Mouse (Mus musculus) frontal cortex, adult (tissue): ENCODE results near the gene Bsnd.

Experiments
- ATAC-seq: cut with Nextera tagmentation; 2 replicates; pipeline ENCODE4 v1.9.2; 2017; ENCODE audit warnings: mild to moderate bottlenecking, moderate library complexity, mixed read lengths; ENCODE audit not compliant: low TSS enrichment

Bsnd gene

DNA sequence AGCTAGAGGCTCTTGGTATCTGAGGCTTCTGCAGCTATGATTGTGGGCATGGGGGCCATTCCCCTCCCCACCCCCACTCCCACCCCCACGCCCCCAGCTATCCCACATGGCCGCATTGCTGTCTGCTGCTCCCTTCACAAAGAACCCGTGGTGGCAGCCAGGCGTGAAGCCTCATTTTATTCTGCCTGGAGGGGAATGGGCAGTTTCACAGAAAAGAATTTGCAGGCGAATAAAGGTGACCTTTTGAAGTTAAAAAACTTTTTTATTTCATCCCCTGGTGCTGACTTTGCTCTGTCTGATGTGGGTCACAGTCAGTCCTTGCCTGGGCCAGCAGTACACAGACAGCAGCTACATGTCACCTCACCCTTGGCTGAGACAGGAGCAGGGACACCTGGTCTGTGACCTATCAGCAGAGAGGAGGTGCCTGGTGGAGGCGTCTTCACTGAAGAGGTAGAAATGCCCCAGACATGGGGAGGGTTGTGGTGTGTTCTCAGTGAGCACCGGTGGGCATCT, 8.8 kb downstream of the Bsnd start:
- ATAC-seq, result no peak

DNA sequence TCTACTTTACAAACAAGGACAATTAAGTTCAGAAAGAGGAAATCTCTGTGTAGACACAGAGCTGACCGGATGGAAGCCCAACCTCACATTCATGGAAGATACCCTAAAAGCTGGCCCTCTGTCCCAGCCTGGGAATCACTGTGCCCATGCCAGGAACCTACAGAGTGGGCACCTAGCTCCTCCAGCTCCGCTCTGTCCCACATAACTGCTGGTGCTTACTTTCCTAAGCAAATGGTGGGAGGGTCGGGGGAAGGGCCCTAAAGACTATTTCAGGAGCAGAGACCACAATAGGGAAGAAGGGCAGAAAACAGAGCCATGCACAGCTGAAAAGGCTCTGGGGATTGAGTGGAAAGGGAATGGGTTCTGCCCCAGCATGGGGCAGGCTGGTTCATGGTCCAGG, 11.5 kb downstream of the Bsnd start:
- ATAC-seq, result peak; percentile 75

DNA sequence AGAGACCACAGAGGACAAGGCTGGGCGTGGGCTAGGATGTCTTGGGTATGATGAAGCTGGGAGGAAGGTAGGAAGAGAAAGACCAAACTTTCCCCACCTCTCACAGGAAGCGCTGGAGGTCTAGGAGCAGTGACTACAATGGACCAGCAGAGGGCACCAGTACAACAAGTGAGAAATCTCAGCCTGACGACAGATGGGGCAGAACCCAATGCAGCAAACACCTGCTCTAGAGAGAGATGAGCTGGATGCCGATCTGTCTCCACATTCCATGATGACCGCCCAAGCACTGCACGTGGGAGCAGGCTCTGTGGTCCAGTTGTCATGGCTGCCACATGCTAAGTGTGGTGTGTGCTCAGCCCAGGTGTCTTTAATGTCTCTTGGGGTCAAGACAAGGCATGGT, 17.8 kb downstream of the Bsnd start:
- peak; percentile 79 for ATAC-seq

DNA sequence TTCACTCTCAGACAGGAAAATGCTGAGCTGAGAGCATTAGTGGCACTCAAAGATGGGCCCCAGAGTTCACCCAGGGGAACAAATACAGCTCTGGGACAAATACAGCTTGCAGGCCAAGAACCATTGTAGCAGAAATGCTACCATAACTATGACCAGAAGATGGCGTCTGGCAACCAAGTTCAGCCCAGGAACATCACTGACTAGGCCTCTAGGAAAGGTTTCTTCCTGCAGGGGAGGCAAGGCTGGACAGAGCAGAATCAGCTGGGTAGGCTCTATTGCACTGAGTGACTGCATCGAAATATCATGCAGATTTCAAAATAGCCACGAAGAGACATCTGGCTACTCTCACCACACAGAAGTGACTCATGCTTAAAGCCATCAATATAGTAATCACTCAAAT, 19.7 kb downstream of the Bsnd start:
- ATAC-seq, result peak; percentile 82

DNA sequence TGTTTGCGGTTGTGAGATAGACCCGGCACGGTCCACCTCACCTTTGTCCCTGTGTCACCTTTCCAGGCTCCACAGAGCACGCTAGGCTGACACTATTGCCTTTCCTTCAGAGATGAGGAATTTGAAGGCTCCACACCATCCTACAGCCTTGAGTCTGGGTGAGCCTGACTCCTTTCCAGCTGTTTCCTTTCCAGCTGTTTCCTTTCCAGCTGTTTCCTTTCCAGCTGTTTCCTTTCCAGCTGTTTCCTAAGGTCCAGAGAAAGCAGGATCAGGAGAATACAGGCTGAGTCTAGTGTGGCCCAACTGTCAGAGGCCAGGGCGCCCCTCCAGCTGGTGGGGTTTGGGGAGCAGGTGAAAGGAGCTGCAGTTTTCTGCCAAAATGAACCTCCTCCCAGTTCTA, 21.2 kb downstream of the Bsnd start:
- ATAC-seq, result no peak

DNA sequence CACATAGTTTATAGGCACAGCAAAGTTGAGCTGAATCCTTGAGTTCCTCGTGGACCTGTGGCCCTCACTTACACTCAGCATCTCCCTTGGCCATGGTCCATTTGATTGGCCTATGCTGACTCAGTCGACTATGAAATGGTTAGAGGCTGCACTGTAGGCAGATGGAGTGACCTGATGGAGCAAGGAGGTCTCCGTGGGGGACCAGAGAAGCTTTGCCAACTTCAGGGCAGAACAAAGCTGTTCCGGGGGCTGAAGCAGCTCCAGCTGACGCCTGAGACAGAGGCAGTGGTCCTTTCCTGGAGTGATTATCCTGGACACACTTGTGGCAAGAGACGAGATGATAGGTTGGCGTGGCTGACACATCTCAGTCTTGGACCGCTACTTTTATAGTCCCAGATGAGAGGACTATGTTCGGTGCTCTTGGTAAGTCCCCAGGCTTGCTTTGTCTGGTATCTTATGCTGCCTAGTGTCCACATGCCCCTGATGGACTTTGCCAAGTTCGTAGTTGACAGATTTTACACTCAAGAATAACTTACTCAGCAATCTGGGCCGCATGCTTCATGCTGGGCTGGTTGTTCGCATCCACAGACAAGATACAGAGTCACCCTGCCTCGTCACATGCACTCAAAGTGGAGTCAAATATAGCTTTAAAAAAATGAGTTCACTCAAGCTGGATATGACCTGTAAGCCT, 24.5 kb downstream of the Bsnd start:
- no peak for ATAC-seq

DNA sequence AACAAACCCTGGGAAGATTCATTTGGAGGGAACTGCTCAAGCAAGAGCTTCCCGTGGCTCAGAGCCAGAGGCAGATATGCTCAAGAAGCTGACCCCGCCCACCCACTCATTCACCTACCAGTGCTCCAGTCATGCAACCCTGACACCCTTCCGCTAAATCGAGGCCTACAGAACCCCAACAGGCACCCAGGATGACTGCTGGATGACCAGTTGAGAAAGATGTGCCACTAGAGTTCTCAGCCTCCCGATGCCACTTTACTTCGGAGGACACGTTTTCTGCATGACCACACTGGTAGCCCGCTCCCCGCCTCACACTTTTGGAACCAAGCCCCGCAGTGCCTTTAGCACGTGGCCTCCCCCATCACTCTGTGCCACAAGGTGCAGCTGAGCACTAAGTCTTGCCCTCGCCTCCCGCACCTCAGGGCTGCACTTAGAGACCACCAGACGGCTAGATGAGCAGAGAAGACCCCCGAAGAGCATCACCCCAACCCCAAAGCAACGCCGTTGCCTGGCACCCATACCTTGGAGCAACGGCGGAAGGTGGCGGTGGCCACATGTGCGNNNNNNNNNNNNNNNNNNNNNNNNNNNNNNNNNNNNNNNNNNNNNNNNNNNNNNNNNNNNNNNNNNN, 28.8 kb downstream of the Bsnd start:
- ATAC-seq, result no peak

DNA sequence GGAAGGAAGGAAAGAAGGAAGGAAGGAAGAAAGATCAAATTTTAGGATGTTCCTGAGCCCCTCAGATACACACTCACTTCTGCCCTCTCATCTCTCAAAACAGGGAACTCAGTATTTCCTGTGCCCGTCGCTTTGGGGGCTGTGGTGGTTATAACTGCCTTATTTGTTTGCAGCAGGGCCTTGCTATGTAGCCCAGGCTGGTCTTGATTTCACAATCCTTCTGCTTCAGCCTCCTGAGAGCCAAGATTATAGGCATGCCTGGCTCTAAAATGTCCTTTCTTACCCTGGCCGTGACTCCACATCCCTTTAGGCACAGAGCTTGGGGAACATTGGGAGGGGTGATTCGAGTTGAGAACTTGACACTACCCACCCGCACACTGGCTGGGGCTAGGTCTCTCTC, 29.6 kb downstream of the Bsnd start:
- no peak for ATAC-seq

DNA sequence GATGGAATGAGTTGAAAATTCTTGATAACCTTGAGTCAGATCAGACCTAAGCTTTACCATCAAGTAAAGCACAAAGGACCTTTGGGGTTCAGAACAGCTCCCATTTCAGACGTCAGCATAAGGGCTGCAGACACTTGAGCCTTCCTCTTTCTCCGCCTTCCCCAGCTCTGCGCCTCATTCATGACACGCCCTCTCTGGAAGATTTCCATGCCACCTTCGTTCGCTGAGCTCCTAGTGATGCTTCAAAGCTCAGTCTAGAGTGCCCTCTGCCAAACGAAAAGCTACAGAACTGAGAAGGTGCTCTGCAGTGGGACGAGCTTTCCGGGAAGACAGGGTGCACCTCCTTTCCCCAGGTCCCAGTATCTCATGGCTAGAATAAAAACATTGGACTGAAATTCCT, 30.1 kb downstream of the Bsnd start:
- ATAC-seq, result no peak

DNA sequence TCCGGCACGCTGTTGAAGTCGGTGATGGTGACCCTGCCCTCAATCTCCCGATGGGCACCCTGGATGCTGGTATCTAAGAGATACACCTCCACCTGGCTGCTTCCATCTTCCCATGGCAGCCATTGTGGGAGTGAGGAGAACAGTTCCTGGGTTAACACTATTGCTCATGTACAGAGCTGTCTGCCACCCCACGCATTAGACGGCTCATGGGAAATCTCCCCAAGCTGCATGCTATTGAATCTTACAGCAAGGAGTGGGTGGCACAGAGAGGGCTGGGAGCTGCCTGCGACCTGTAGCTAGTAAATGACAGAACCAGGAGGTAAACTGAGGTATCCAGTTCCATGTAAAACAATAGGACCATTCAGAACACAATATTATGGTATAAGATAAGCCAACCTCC, 37.5 kb downstream of the Bsnd start:
- peak; percentile 54 for ATAC-seq

DNA sequence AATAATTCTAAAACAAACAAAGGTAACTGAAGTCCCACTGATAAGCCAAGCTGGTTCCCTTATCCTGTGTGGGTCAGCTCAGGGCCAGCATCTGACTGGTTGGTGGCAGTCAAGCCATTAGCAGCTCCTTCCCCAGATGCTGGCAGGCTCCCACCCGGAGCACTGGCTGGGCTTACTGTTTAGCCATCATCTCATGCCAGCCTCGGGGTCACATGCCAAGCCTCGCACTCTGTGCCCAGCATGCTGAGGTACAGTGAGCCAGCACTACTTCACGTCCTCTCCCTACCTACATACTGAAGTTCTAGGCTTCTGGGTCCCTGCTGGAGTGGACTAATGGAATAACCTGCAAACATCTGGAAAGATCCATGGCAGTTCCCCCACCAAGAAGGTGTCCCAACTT, 38.6 kb downstream of the Bsnd start:
- ATAC-seq, result no peak

DNA sequence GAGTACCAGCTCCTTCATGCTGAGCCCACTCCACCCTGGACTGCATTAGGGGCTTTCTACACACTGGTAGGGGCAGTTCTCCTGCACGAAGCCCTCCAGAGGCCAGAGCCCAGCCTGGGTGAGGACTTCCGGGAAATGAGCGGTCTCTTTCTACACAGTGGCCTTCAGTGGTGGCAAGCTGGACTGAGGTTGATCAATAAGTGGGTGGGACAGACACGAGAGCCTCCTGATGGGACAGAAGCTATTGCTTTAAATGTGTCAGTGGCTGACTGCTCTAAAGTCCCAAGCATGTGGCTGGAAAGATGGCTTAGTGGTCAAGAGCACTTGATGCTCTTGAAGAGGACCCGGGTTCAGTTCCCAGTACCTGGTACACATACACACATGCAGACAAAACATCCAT, 39.0 kb downstream of the Bsnd start:
- no peak for ATAC-seq

DNA sequence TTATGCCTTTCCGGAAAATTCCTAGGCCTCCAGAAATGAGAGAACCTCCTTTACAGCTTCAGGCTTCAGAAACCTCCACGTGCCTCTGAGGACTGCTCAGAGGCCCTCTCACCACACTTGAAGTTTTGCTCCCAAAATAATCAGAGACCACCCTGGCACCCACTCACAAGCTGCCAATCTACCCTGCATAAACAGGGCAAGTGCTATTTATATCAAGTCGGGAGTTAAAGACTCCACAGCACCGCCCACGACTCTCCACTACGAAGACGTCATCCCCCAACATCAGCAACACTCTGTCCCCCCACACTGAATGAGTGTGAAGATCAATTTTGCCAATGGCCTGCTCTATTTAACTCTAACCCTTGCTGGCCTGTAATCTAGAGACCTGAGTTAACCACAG, 39.7 kb downstream of the Bsnd start:
- ATAC-seq, result peak; percentile 45

DNA sequence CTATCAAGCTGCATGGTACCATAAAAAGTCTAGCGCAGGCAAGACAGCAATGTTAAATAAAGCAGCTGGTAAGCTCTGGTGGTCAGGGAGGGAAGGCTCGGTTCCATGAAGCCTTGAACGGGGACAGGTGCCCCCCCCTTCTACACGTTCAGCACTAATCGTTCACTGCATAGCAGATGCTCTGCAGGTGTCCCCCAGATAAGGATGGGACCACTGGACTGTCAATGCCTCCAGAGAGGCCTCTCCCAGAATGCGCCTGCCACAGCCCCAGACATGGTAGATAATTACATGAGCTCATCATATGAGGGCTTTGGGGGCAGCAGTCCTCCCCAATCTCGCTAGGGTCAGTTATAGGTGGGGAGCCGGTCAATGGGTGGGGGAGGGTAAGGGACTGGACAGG, 42.8 kb downstream of the Bsnd start:
- ATAC-seq, result no peak

DNA sequence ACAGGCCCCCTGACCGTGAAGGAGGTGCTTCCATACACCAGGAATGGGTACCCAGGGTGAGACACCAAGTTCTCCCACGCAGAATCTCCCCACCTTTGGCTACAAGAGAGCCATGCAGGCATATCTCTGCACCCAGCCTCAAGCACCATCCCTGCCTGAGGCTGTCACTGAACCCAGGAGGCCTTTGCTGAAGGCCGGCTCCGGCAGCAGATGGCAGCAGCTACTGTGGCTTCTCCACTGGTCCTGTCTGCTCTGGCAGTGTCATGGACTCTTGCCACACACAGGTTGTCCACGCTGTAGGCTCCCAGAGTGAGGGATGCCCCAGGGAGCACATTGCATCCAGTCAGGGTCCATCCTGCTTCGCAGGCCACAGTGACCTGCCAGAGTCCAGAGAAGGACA, 48.9 kb downstream of the Bsnd start:
- ATAC-seq, result no peak

DNA sequence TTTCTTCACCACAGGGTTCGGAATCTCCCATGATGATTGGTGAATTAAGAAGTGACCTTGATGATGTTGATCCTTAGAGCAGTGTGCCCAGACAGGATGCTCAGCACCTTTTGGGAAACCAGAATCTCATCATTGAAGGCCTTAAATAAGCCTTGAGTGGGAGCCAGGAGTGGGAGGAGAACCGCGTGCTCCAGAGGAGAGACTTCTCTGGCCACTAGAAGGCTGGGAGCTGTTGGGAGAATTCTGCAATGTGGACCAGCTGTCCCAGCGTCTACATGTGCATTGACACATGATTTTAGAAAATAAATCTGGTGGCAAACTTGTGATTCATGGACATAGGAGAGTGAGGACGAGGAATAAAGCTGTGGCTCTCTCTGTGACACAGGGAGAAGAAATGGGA, 53.3 kb downstream of the Bsnd start:
- ATAC-seq, result peak; percentile 26

DNA sequence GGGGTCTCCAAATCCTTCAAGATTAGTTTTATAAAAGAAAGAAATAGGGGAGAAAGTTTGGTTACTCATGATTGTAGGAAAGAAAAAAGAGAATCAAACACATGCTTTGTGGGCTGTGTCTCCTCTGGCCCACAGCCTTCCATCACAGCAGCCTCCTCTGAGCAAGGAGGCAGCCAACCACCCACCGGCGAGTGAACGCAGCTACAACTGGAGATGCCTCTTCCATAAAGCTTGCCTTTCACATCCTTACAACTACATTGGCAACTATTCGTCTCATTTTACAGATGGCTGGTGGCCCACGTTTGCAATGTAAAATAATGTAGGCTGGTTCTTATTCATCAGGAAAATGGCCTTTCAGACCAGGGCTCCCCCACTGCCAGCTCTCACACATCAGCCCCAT, 54.9 kb downstream of the Bsnd start:
- peak; percentile 72 for ATAC-seq

DNA sequence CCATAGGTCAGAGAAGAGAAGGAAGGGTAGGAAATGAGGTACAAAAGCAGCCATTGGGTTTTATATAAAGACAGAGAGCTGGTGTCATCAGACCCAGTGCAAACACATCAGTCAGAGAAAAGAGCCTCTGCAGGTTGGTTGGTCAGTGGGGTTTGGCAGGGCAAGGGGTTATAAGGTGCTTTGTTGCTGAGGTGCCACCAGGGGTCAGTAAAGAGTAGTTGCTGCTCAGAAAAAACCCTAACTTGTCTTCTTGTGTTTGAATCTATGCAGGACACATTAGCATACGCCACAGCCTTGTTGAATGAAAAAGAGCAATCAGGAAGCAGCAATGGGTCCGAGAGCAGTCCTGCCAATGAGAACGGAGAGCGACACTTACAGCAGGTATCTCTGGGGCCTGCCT, 55.6 kb downstream of the Bsnd start:
- ATAC-seq, result peak; percentile 17; the same call in 1 of the 2 replicates

DNA sequence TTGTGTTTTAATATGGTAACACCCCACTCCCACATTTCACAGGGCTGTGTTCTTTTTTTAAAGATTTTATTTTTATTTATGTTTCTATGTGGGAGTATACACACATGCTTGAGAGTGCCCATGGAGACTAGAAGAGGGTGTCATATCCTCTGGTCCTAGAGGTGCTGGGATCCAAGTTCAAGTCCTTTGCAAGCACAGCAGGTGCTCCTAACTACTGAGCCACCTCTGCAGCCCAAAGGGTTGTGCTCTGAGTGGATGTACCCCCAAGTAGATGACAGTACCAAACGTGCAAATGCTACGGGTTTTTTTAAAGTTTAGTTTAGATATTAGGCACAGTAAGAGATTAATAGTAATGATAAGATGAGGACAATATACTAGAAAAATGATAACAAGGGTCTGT, 56.7 kb downstream of the Bsnd start:
- ATAC-seq, result no peak
